Mouse (Mus musculus) limb, embryonic 12.5 days (tissue): ENCODE measurements around the gene Mrps18b. TPM values are rescaled to one million over a fixed set of nuclear protein-coding genes. Genes with fewer than 3 reads are reported as not detected.

Experiments
- ATAC-seq: fragments of 200-750 bp; cut with Nextera tagmentation; 2 replicates; pipeline ENCODE4 v1.8.0; 2017; ENCODE audit warnings: low read depth, moderate TSS enrichment; ENCODE audit not compliant: insufficient number of reproducible peaks, insufficient read depth, low FRiP score, low TSS enrichment
- H3K27ac ChIP-seq: fragments of 300-500 bp; sonication (generic); 2 replicates; pipeline ENCODE4 v1.5.1; 2016; ENCODE audit warnings: mild to moderate bottlenecking, moderate library complexity
- H3K27me3 ChIP-seq: fragments of 300-500 bp; sonication (generic); 2 replicates; pipeline ENCODE4 v1.6.1; 2016; ENCODE audit warnings: mild to moderate bottlenecking, moderate library complexity
- H3K36me3 ChIP-seq: fragments of 300-500 bp; sonication (generic); 2 replicates; pipeline ENCODE4 v1.6.1; 2016; ENCODE audit warnings: mild to moderate bottlenecking, moderate library complexity
- H3K4me1 ChIP-seq: fragments of 300-500 bp; sonication (generic); replicated peaks from 2 replicates; pipeline ENCODE4 v1.6.1; 2016
- H3K4me2 ChIP-seq: fragments of 300-500 bp; sonication (generic); 2 replicates; pipeline ENCODE4 v1.6.1; 2016; ENCODE audit warnings: mild to moderate bottlenecking, moderate library complexity
- H3K4me3 ChIP-seq: fragments of 300-500 bp; sonication (generic); replicated peaks from 2 replicates; pipeline ENCODE4 v1.5.1; 2016; ENCODE audit warnings: mild to moderate bottlenecking
- H3K9ac ChIP-seq: fragments of 300-500 bp; sonication (generic); replicated peaks from 2 replicates; pipeline ENCODE4 v1.6.1; 2016; ENCODE audit warnings: mild to moderate bottlenecking, moderate library complexity
- H3K9me3 ChIP-seq: fragments of 300-500 bp; sonication (generic); 2 replicates; pipeline ENCODE4 v1.6.1; 2016; ENCODE audit warnings: mild to moderate bottlenecking, moderate library complexity
- WGBS: fragments of 180-500 bp; shearing (Covaris S2); methylation state at CpG from one replicate; pipeline ENCODE4 v1.1.7; 2016; 5-methylcytosine and 5-hydroxymethylcytosine counted together
- polyA plus RNA-seq: library from polyadenylated mRNA; unstranded; fragments of >200 nt; fragmentation: Nextera tagmentation; extraction: Ambion mirVana; gene quantifications from 2 replicates; pipeline ENCODE4 v1.2.1, GENCODE M21; 2016

Mrps18b gene
- polyA plus RNA-seq, 1 experiment from 2014 or later, result 61.2 TPM

DNA sequence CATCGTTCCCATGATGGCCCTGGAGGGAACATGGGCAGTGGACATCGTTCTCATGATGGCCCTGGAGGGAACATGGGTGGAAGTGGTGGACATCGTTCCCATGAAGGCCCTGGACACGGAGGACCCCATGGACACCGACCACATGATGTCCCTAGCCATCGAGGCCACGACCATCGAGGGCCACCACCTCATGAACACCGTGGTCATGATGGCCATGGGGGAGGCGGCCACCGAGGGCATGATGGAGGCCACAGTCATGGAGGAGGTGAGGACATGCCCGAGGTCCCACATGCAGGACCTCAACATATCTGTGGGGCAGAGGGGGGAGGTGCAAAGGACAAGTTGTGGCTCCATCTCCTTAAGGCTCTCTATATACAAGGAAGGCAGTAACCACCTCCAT lies 14.4 kb upstream of the Mrps18b start:
- 95% methylated on average over 12 of the region's 12 CpGs for WGBS
- H3K4me2 ChIP-seq, result no peak overlapping the region

DNA sequence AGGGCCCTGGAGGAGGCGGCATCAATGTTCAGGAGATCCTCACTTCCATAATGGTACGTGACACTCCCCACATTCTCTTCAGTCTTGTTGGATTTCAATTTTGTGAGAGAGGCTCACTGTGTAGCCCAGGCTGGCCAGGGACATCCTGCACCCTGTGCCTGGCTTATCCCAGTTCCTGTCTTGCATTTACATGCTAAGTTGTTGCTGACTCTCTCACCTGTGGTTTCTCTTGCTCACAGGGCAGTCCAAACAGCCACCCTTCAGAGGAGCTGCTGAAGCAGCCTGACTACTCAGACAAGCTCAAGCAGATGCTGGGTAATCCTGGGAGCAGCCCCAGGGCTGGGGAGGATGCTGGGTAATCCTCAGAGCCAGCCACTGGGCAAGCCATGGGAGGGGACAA lies 13.3 kb upstream of the Mrps18b start:
- no peak for ATAC-seq
- no peaks in the 10 kb centered on the region for H3K9me3 ChIP-seq

More for the DNA sequence above, 14.4 kb upstream of the Mrps18b start:
- H3K27me3 ChIP-seq, result no peaks in the 10 kb centered on the region
- no peak overlapping the region for H3K9ac ChIP-seq
- H3K36me3 ChIP-seq, result peaks cover 67% of the 10 kb centered on the region
- no peak overlapping the region for H3K27ac ChIP-seq
- no peaks in the 10 kb centered on the region for H3K9me3 ChIP-seq
- ATAC-seq, result no peak
- no peak overlapping the region for H3K4me3 ChIP-seq
- no peaks in the 10 kb centered on the region for H3K4me1 ChIP-seq

DNA sequence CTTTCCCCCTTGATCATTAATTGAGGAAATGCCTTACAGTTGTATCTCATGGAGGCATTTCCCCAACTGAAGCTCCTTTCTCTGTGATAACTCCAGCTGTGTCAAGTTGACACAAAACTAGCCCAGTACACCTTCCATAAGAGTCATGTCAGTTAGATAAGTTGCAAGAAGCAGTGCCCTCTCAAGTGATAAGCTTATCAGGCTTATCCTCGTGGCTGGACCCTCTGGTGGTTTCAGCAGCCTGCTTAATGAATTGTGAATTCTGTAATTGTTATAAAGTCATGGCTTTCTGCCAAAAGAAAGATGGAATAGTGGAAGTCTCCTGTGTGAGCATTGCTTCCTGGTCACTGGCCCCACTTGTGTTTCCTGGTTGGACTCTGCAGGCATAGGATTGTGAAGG lies 11.3 kb upstream of the Mrps18b start:
- no peak for ATAC-seq
- Histone ChIP-seq H3K9ac (no peak overlapping the region), H3K4me1 (no peaks in the 10 kb centered on the region), H3K27ac (no peak overlapping the region), H3K4me3 (no peak overlapping the region), H3K4me2 (no peak overlapping the region), H3K9me3 (no peaks in the 10 kb centered on the region), H3K36me3 (peaks cover 92% of the 10 kb centered on the region), H3K27me3 (no peaks in the 10 kb centered on the region)
- WGBS, result 86% methylated on average over 1 of the region's 1 CpGs

More for the DNA sequence above, 13.3 kb upstream of the Mrps18b start:
- H3K4me3 ChIP-seq, result no peak overlapping the region
- H3K27ac ChIP-seq, result no peak overlapping the region
- H3K4me2 ChIP-seq, result no peak overlapping the region
- H3K27me3 ChIP-seq, result no peaks in the 10 kb centered on the region
- H3K4me1 ChIP-seq, result no peaks in the 10 kb centered on the region
- peaks cover 78% of the 10 kb centered on the region for H3K36me3 ChIP-seq
- H3K9ac ChIP-seq, result no peak overlapping the region
- WGBS, result 100% methylated on average over 2 of the region's 2 CpGs

DNA sequence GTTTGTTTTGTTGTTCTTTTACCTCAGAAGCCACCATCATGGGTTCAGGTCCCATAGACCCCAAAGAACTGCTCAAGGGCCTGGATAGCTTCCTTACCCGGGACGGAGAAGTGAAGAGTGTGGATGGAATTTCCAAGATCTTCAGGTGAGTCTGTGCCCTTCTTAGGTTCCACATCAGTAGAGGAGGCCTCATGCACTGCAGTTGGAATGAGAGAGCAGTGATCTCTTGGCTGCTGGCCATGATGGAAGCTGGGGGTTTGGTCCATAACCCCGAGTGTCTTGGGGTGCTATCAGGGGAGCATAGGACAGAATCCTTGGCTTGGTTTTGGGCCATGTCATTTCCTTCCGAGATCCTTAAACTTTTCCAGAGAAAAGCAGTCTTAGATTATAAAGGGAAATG lies 7.1 kb upstream of the Mrps18b start:
- ATAC-seq, result no peak
- Histone ChIP-seq H3K9me3 (no peaks in the 10 kb centered on the region), H3K9ac (no peak overlapping the region), H3K27ac (no peak overlapping the region), H3K4me1 (peaks cover 21% of the 10 kb centered on the region), H3K4me2 (no peak overlapping the region), H3K4me3 (no peak overlapping the region), H3K36me3 (peaks cover 57% of the 10 kb centered on the region), H3K27me3 (no peaks in the 10 kb centered on the region)
- WGBS, result 94% methylated on average over 4 of the region's 4 CpGs

DNA sequence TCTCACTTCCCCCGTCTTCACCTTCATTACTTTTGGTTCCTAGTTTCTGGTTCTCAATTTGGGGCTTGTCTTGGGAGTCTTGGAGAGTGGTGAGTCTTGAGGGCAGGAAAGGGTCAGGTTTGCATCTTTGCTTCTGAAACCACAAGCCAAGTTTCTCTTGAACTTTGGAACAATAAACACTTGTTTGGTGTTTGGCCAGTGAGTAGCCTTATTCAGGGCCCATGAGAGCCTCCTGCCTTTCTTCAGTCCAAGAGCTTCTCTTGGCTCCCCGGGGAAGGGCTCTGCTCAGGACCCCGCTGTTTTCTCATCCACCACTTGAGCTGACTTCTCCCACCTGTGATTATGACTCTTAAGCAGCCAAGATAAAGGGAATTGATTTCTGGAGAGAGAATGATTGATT lies 6.4 kb upstream of the Mrps18b start:
- Histone ChIP-seq H3K9ac (no peak overlapping the region), H3K27me3 (no peaks in the 10 kb centered on the region), H3K9me3 (no peaks in the 10 kb centered on the region), H3K27ac (no peak overlapping the region), H3K36me3 (peaks cover 50% of the 10 kb centered on the region), H3K4me1 (peaks cover 21% of the 10 kb centered on the region), H3K4me3 (no peak overlapping the region), H3K4me2 (no peak overlapping the region)
- 84% methylated on average over 3 of the region's 3 CpGs for WGBS
- no peak for ATAC-seq

DNA sequence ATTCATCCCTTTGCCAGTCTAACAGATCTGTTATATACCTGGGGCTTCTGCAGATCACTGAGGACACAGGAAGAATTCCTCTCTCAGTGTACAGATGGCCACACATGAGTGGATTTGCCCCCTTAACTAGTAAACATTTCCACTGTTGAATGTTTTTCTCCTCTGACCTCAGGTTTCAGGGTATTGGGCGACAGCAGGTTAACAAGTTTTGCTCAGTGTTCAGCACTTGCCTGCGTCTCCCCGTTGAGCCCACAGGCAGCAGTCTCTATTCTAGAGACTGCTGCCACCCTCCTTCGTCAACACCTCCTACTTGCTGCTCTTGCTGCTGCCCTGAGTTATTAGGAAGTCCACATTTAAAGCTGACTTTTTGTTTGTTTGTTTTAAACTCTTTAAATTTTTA lies 5.5 kb upstream of the Mrps18b start:
- no peaks in the 10 kb centered on the region for H3K27me3 ChIP-seq
- WGBS, result 92% methylated on average over 4 of the region's 4 CpGs
- H3K4me1 ChIP-seq, result peaks cover 21% of the 10 kb centered on the region
- no peak overlapping the region for H3K4me3 ChIP-seq
- no peaks in the 10 kb centered on the region for H3K9me3 ChIP-seq
- no peak for ATAC-seq
- no peak overlapping the region for H3K9ac ChIP-seq
- no peak overlapping the region for H3K4me2 ChIP-seq
- no peak overlapping the region for H3K27ac ChIP-seq
- peaks cover 42% of the 10 kb centered on the region for H3K36me3 ChIP-seq

DNA sequence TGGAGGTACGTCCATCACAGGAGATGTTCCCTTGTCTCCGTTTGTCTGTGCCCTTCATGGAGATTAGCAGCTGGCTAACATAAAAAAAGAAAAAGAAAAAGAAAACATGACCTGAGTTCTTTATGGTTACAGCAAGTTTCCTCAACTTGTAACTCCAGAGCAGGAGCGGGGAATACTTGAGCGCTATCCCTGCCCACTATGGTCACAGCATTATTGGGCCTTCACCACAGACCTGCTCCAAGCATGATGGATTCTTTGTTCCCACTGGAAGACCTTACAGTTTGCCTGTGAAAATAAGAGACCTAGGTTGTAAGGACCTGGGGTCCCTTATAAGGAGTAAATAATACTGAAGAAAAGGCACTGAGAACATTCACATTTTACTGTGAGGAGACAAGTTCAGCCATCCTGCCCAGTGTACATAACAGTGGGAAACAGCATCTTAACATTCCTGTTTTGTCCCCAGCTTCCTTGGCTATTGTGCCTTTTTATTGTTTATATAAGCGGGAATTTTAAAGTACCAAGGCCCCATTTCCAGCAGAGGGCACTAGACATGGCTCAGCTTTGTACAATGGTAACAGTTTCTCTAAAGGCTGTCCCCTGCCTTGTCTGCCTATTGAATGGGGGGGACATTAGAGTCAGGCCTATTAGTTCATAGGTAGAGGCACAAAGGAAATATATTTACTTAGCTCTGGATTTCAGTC lies 4.8 kb upstream of the Mrps18b start:
- WGBS, result 76% methylated on average over 5 of the region's 5 CpGs
- H3K9me3 ChIP-seq, result no peaks in the 10 kb centered on the region
- no peak for ATAC-seq
- no peak overlapping the region for H3K4me2 ChIP-seq
- H3K9ac ChIP-seq, result no peak overlapping the region; the same call in 1 of the 2 replicates
- peaks cover 21% of the 10 kb centered on the region for H3K4me1 ChIP-seq
- H3K27me3 ChIP-seq, result no peaks in the 10 kb centered on the region
- H3K36me3 ChIP-seq, result peaks cover 35% of the 10 kb centered on the region
- H3K27ac ChIP-seq, result peak overlapping the region; percentile 96; the same call in 1 of the 2 replicates
- no peak overlapping the region for H3K4me3 ChIP-seq

DNA sequence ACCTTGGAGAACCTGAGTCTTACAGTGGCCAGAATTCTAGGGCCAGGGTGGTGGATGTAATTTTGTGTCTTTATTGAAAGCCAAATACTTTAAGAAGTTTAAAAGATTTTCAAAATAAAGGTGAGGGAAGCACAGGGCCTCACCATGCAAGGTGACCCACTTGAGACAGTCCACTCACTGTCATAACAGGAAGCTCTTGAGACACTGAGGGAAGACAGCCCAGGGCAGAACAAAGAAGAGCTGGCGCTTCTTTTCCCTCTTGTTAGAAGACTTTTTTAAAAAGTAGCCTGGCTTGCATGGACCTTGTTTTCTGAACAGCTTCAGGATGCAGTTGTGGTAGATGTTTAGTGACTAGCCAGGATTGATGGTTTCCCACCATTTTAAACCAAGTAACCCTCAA lies 4.2 kb upstream of the Mrps18b start:
- Histone ChIP-seq H3K27me3 (no peaks in the 10 kb centered on the region), H3K9me3 (no peaks in the 10 kb centered on the region), H3K27ac (peak overlapping the region; percentile 96), H3K4me3 (0 out of 2 replicates have a peak overlapping the region, but pooled peaks have one; percentile 70), H3K4me2 (peak overlapping the region; percentile 87), H3K4me1 (peaks cover 24% of the 10 kb centered on the region), H3K36me3 (peaks cover 29% of the 10 kb centered on the region), H3K9ac (no peak overlapping the region; the same call in 1 of the 2 replicates)
- WGBS, result 88% methylated on average over 1 of the region's 1 CpGs
- no peak for ATAC-seq

DNA sequence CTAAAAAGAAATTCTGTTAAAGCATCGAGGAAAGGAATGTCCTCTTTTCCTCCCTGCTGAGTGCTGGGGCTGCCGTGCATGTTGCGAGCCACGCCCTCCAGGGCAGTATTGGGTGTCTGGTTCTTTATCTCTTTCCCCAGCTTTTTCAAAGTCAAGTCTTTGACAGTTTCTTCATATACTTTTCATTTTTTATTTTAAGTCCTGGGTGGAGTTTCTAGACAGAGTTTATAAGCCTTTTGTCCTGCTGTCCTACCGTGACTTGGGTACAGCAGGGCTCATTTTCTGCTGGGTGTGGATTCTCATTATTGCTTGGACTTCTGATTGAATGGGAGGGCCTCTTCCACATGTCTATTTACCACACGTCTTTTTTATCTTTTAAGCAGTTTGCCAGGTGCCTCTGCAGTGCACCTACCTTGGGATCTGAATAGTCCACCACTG lies 3.7 kb upstream of the Mrps18b start:
- H3K4me1 ChIP-seq, result peaks cover 26% of the 10 kb centered on the region
- peak overlapping the region; percentile 96 for H3K27ac ChIP-seq
- peaks cover 24% of the 10 kb centered on the region for H3K36me3 ChIP-seq
- H3K27me3 ChIP-seq, result no peaks in the 10 kb centered on the region
- H3K9ac ChIP-seq, result no peak overlapping the region; the same call in 1 of the 2 replicates
- peak overlapping the region; percentile 87 for H3K4me2 ChIP-seq
- H3K9me3 ChIP-seq, result no peaks in the 10 kb centered on the region
- H3K4me3 ChIP-seq, result peak overlapping the region; percentile 70
- 58% methylated on average over 6 of the region's 6 CpGs for WGBS
- no peak for ATAC-seq

DNA sequence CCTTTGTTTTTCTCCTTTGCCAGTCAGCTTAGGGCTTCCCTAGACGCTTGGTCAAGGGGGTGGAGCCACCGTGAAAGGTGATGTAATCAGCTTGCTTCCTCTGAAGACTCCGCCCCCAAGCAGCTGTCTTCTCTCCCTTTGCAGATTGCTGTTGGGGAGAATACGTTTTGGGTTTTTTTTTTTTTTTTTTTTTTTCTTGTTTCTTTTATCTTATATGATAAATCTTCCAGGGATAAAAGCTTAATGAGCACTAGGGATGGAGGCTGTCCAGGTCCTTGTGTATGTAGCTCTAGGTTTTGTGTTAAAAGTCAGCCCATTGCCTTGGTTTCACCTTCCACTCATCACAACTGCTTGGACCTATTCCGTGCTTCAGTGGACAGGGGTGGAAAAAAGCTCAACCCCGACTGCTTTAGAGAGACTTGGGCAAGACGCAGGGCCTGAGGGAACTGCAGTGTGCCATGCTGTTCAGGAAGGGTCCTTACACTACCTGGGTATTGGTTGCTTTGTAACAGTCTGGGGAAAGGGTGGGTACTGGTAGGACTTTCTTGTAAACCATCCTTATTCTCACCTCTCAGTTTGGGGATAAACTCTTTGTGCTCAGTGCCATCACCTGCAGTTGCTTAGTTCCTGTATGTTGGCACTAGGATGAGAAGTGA lies 3.0 kb upstream of the Mrps18b start:
- Histone ChIP-seq H3K36me3 (peaks cover 22% of the 10 kb centered on the region), H3K9ac (peak overlapping the region; percentile 94), H3K4me2 (peak overlapping the region; percentile 87), H3K27me3 (no peaks in the 10 kb centered on the region), H3K4me3 (peak overlapping the region; percentile 70), H3K4me1 (peaks cover 26% of the 10 kb centered on the region), H3K27ac (peak overlapping the region; percentile 96), H3K9me3 (no peaks in the 10 kb centered on the region)
- ATAC-seq, result peak; percentile 30; the same call in 1 of the 2 replicates
- 23% methylated on average over 7 of the region's 7 CpGs for WGBS

DNA sequence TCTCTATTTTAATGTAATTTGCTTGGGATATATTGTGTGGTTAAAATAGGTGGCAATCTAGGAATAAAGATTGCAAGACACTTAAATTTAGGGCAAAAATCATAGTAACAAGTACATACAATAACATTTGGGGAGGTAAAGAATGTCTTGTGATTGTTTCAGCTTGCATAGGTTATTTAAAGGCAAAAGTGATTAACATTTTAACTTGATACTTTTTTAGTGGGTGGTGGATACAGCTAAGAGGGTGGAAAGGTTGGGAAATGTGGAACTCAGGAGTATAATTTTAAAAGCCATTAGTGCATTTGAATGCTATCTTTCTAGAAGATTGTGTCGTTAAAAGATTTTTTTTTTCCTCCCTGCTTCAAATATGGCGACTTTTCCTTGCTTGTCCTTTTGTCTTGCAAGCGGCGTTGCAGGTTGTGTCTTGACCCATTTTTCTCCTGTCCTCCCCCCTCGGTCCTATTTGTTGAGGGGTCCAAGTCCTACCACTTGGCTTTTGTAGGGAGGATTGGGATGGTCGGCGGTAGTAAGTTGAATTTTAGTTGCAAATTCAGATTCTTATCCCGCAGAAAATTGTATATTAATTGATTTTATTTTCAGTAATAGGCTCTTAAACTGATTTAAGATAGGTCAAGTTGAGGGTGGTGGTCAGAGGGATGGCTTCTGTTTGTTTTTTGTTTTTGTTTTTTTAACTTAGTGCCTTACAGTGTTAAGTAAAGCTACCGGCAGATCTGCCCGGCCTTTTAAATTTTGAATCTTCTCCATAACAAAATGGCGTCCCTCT lies 2.3 kb upstream of the Mrps18b start:
- ATAC-seq, result no peak
- Histone ChIP-seq H3K27ac (peak overlapping the region; percentile 96), H3K4me2 (peak overlapping the region; percentile 87), H3K9ac (peak overlapping the region; percentile 94), H3K36me3 (peaks cover 22% of the 10 kb centered on the region), H3K9me3 (no peaks in the 10 kb centered on the region), H3K4me1 (peaks cover 26% of the 10 kb centered on the region), H3K27me3 (no peaks in the 10 kb centered on the region), H3K4me3 (peak overlapping the region; percentile 70)
- 0% methylated on average over 11 of the region's 11 CpGs for WGBS
